Mouse (Mus musculus) ovary, postnatal 14 days (tissue): ENCODE measurements around the gene Dennd5b.
"Not testable (repeated sequence)": the region's sequence is repeated elsewhere in the genome, so short reads cannot be mapped to it uniquely, and the experiment has no call there.

Experiments
- DNase-seq: peaks from one replicate; pipeline ENCODE4 v3.0.0; 2022; ENCODE audit warnings: low spot score

Dennd5b gene

DNA sequence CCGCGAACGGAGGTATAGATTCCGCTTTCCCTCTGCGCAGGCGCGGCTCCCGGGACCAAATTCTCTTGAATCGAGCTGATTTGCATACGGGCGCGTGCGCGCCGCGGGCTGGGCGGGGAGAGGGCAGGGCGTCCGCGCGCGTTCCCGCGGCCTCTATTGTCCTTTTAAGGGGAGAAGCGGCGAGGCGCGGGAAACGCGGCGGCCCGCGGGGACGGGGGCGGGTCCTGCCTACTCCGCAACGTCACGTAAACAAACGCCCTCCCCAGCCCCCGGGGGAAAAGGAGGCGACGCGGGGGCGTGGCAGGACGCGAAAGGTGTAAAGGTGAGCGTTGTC, 155.1 kb downstream of the Dennd5b start, which contains the start of gene Sinhcaf:
TSS of gene Sinhcaf (minus strand) at position 59 of the 334 bp plus-strand sequence.
- peak; percentile 96 for DNase-seq

DNA sequence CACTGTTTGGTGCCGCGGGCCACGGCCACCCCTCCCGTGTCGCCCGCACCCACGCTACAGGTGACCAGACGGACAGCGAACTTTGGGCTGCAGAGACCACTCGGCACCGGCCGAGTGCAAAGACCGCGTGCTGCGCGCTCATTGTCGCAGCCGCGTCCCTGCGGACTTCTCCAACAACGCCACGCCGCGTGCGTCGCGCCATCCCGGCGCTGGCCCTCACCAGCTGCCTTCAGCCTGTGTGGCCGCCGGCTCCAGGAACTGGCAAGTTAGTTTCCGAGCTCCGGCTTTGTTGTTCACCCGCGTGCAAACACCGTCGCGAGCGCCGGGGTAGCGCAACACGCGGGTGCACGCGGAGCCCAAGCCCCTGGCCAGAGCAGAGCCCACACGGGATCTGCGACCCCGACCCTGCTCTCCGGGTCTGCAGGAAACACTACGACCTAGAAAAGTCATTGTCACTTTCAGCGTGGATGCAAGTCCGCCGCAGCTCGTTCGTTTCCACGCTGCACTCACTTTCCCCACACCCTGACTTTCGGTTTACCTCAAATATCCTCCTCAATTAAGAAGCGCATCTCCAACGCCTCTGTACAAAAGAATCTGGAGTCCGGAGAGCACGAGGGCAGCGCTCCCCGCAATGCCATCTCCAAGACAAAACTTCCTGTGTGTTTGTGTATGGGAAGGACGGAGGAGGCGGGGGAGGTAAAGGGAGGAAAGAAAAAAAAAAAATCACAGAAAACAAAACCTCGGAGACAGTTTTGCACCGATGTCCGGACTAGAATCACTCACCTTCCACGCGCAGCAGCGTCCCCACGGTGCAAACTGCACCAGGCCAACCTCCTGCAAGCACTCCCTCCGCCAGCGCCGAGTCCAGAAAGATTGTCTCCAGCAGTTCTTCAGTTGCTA, 155.7 kb downstream of the Dennd5b start:
- DNase-seq = peak; percentile 37

DNA sequence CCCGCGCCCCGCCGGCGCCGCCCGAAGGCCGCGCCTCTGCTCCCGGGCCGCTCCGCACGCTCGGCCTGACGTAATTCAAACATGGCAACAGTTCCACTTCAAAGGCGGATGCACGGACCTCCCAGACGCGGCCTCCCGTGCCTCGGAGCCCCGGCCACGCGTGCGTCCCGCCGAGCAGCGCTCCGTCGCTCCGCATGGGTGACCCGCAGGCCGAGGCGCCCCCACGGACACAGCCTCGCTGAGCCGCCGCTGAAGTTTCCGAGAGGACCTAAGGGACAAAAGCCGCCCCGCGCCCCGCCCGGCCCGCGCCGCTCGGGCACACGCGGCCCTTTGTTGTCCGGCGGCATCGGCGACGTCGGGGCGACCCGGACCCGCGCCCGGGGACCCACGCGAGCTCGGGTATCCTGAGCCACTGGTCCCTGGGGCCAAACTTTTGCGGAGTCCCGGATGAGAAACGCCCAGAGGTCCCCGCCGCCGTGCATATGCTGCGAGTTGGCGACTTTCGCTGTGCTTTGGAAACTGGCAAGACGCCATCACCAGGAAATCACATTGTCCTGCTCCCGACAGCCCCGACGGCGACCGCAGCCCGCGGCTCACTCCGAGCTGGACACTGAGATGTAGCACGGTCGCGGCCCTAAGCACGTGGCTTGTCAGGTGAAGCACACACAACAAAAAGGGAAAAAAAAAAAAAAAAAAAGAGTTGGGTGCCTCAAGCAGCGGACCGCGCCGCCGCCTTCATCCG, 156.5 kb downstream of the Dennd5b start:
- peak; percentile 47 for DNase-seq

DNA sequence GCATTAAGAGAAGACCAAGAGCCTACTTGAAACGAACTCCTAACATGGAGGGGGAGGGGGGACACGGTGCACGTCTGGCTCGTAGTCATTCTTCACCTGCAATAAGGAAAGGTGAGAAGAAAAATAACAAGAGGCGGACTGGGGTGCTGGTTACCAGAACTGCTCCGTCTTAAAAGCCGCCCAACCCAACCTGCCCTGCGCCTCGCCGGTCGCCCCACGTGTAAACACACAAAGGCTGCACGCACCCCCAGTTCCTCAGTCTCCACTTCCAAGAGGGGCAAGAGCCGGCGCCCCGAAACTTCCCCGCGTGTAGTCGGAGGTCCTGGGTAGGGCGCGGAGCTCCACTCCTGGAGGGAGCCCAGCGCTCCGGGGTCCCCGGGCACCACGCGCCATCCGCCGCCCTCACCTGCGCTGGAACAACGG, 157.1 kb downstream of the Dennd5b start:
- no peak for DNase-seq

DNA sequence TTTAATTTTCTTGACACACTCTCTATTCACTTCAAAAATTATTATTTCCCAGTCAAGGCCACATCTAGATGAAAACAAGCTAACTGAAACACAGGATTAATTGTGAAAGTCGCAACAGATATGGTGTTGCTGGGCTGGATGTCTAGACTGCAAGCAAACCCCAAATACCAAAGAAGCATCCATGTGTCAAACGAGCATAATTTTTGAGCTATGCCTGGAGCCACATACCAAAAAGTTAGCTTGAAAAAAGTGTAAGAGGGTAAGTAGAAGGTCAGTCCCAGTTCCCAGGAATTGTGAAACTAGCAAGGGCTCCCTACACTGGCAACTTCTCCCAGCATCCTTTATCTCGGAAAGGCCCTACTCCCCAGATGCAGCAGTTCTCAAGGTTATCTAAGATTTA, 157.8 kb downstream of the Dennd5b start:
- no peak for DNase-seq

DNA sequence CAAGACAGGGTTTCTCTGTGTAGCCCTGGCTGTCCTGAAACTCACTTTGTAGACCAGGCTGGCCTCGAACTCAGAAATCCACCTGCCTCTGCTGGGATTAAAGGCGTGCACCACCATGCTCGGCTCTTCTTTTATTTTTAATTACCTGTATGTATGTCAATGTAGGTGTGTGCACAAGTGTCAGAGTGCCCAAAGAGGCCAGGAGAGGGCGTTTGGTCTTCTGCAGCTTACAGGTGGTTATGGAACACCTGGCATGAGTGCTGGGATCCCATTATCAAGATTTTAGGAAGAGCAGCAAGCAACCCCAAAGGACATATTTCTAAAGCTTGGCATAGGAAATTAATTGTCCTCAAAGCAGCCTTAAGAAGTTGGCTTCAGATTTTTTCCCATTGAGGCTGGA, 159.1 kb downstream of the Dennd5b start:
- no peak for DNase-seq

DNA sequence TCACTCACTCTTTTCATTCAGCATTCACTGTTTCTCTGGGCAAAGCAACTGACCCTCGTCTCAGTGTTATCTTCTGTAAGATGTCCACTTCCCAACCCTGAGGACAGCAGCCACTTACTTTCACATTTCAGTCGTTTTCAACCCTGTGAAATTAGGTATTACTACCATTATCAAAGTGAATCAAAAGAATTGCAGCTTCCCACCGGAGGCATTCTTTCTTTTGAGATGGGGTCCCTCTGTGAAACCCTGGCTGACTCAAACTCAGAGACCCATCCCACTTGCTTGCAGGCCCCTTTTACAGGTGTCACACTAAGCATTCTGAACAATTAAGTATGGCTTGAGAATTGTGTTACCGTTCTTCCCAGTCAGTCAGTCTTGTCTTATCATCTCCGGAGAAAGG, 159.6 kb downstream of the Dennd5b start:
- DNase-seq = no peak

DNA sequence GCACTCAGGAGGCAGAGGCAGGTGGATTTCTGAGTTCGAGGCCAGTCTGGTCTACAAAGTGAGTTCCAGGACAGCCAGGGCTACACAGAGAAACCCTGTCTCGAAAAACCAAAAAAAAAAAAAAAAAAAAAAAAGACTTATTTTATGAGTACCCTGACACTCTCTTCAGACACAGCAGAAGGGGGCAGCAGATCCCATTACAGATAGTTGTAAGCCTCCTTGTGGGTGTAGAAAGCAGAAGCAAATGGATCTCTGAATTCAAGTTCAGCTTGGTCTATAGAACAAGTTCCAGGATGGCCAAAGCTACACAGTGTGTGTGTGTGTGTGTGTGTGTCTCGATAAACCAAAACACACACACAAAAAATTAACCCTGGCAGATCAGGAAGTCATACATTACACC, 161.1 kb downstream of the Dennd5b start:
- DNase-seq = not testable (repeated sequence)
